Mouse (Mus musculus): ENCODE results near the gene Cep250. TPM values are rescaled to one million over a fixed set of nuclear protein-coding genes. Genes with fewer than 3 reads are reported as not detected.

The Cep250 gene
- polyA plus RNA-seq, 1 experiment from 2014 or later, result 20.5 TPM

GRCm38 (mm10) chr2:155979328-155979991 is 23.2 kb downstream of the Cep250 start:
- WGBS, result 90% methylated on average over 5 of the region's 5 CpGs
- H3K9ac ChIP-seq (ENCODE audit: low read length), result no peak overlapping the region
- no peaks in the 10 kb centered on the region for H3K27me3 ChIP-seq (ENCODE audit: control insufficient read depth, insufficient read depth, low read length)
- DNase-seq (ENCODE audit: low spot score), result no peak
- H3K9me3 ChIP-seq (ENCODE audit: control insufficient read depth, low read length), result no peaks in the 10 kb centered on the region
- no peak overlapping the region for H3K4me2 ChIP-seq (ENCODE audit: low read depth, severe bottlenecking)
- no peak overlapping the region for H3K4me3 ChIP-seq (ENCODE audit: low read depth, low read length)
- H3K36me3 ChIP-seq (ENCODE audit: control insufficient read depth, insufficient read depth, low read length), result peaks cover 40% of the 10 kb centered on the region
- no peak overlapping the region for H3K27ac ChIP-seq (replicated peaks; ENCODE audit: low read depth, low read length)
- ATAC-seq (ENCODE audit: insufficient number of reproducible peaks, low FRiP score, low TSS enrichment, low read depth), result no peak
- H3K4me1 ChIP-seq (ENCODE audit: control insufficient read depth, insufficient read depth, low read length), result no peaks in the 10 kb centered on the region

- no peak for ATAC-seq (ENCODE audit: insufficient number of reproducible peaks, low FRiP score, low TSS enrichment, low read depth)
- 87% methylated on average over 7 of the region's 7 CpGs for WGBS
- H3K4me1 ChIP-seq (ENCODE audit: control insufficient read depth, insufficient read depth, low read length), result no peaks in the 10 kb centered on the region
- no peak overlapping the region for H3K9ac ChIP-seq (ENCODE audit: low read length)
- peaks cover 46% of the 10 kb centered on the region for H3K36me3 ChIP-seq (ENCODE audit: control insufficient read depth, insufficient read depth, low read length)
- H3K4me3 ChIP-seq (ENCODE audit: low read depth, low read length), result no peak overlapping the region
- H3K27ac ChIP-seq (replicated peaks; ENCODE audit: low read depth, low read length), result no peak overlapping the region
- no peak overlapping the region for H3K4me2 ChIP-seq (ENCODE audit: low read depth, severe bottlenecking)
- DNase-seq (ENCODE audit: low spot score), result no peak
- no peaks in the 10 kb centered on the region for H3K9me3 ChIP-seq (ENCODE audit: control insufficient read depth, low read length)
- no peaks in the 10 kb centered on the region for H3K27me3 ChIP-seq (ENCODE audit: control insufficient read depth, insufficient read depth, low read length)
Observed at GRCm38 (mm10) chr2:155985776-155986175, 29.5 kb downstream of the Cep250 start.

GRCm38 (mm10) chr2:155987131-155987530 is 30.9 kb downstream of the Cep250 start:
- 97% methylated on average over 6 of the region's 6 CpGs for WGBS
- Histone ChIP-seq H3K9me3 (ENCODE audit: control insufficient read depth, low read length) (no peaks in the 10 kb centered on the region), H3K4me1 (ENCODE audit: control insufficient read depth, insufficient read depth, low read length) (no peaks in the 10 kb centered on the region), H3K27me3 (ENCODE audit: control insufficient read depth, insufficient read depth, low read length) (no peaks in the 10 kb centered on the region), H3K4me3 (ENCODE audit: low read depth, low read length) (no peak overlapping the region), H3K9ac (ENCODE audit: low read length) (no peak overlapping the region), H3K4me2 (ENCODE audit: low read depth, severe bottlenecking) (no peak overlapping the region), H3K27ac (replicated peaks; ENCODE audit: low read depth, low read length) (no peak overlapping the region), H3K36me3 (ENCODE audit: control insufficient read depth, insufficient read depth, low read length) (peaks cover 46% of the 10 kb centered on the region)
- no peak for DNase-seq (ENCODE audit: low spot score)
- ATAC-seq (ENCODE audit: insufficient number of reproducible peaks, low FRiP score, low TSS enrichment, low read depth), result no peak

GRCm38 (mm10) chr2:155989085-155989484 is 32.8 kb downstream of the Cep250 start:
- Histone ChIP-seq H3K4me2 (ENCODE audit: low read depth, severe bottlenecking) (no peak overlapping the region), H3K27me3 (ENCODE audit: control insufficient read depth, insufficient read depth, low read length) (no peaks in the 10 kb centered on the region), H3K4me1 (ENCODE audit: control insufficient read depth, insufficient read depth, low read length) (no peaks in the 10 kb centered on the region), H3K9me3 (ENCODE audit: control insufficient read depth, low read length) (no peaks in the 10 kb centered on the region), H3K27ac (replicated peaks; ENCODE audit: low read depth, low read length) (no peak overlapping the region), H3K36me3 (ENCODE audit: control insufficient read depth, insufficient read depth, low read length) (peaks cover 46% of the 10 kb centered on the region), H3K9ac (ENCODE audit: low read length) (no peak overlapping the region), H3K4me3 (ENCODE audit: low read depth, low read length) (no peak overlapping the region)
- no peak for DNase-seq (ENCODE audit: low spot score)
- ATAC-seq (ENCODE audit: insufficient number of reproducible peaks, low FRiP score, low TSS enrichment, low read depth), result no peak
- WGBS, result 82% methylated on average over 4 of the region's 4 CpGs

DNA sequence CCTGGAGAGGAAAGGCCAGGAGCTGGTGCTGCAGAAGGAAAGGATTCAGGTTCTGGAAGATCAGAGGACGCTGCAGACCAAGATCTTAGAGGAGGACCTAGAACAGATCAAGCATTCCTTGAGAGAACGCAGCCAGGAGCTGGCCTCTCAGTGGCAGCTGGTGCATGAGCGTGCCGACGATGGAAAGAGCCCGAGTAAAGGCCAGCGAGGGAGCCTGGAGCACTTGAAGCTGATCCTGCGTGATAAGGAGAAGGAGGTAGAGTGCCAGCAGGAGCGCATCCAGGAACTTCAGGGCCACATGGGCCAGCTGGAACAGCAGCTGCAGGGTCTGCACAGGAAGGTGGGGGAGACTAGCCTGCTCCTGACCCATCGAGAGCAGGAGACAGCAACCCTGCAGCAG is 34.9 kb downstream of the Cep250 start:
- no peaks in the 10 kb centered on the region for H3K9me3 ChIP-seq (ENCODE audit: control insufficient read depth, low read length)
- peaks cover 44% of the 10 kb centered on the region for H3K36me3 ChIP-seq (ENCODE audit: control insufficient read depth, insufficient read depth, low read length)
- ATAC-seq (ENCODE audit: insufficient number of reproducible peaks, low FRiP score, low TSS enrichment, low read depth), result no peak
- no peaks in the 10 kb centered on the region for H3K27me3 ChIP-seq (ENCODE audit: control insufficient read depth, insufficient read depth, low read length)
- H3K9ac ChIP-seq (ENCODE audit: low read length), result no peak overlapping the region
- no peak overlapping the region for H3K4me3 ChIP-seq (ENCODE audit: low read depth, low read length)
- H3K4me1 ChIP-seq (ENCODE audit: control insufficient read depth, insufficient read depth, low read length), result no peaks in the 10 kb centered on the region
- no peak for DNase-seq (ENCODE audit: low spot score)
- 93% methylated on average over 10 of the region's 10 CpGs for WGBS
- no peak overlapping the region for H3K27ac ChIP-seq (replicated peaks; ENCODE audit: low read depth, low read length)
- no peak overlapping the region for H3K4me2 ChIP-seq (ENCODE audit: low read depth, severe bottlenecking)

- H3K9ac ChIP-seq (ENCODE audit: low read length), result no peak overlapping the region
- no peaks in the 10 kb centered on the region for H3K27me3 ChIP-seq (ENCODE audit: control insufficient read depth, insufficient read depth, low read length)
- no peak overlapping the region for H3K4me2 ChIP-seq (ENCODE audit: low read depth, severe bottlenecking)
- H3K4me3 ChIP-seq (ENCODE audit: low read depth, low read length), result no peak overlapping the region
- peaks cover 44% of the 10 kb centered on the region for H3K36me3 ChIP-seq (ENCODE audit: control insufficient read depth, insufficient read depth, low read length)
- H3K27ac ChIP-seq (replicated peaks; ENCODE audit: low read depth, low read length), result no peak overlapping the region
- H3K9me3 ChIP-seq (ENCODE audit: control insufficient read depth, low read length), result no peaks in the 10 kb centered on the region
- DNase-seq (ENCODE audit: low spot score) (no peak), ATAC-seq (ENCODE audit: insufficient number of reproducible peaks, low FRiP score, low TSS enrichment, low read depth) (no peak)
- no peaks in the 10 kb centered on the region for H3K4me1 ChIP-seq (ENCODE audit: control insufficient read depth, insufficient read depth, low read length)
- 90% methylated on average over 14 of the region's 14 CpGs for WGBS
Observed at GRCm38 (mm10) chr2:155991863-155992321, 35.6 kb downstream of the Cep250 start.

DNA sequence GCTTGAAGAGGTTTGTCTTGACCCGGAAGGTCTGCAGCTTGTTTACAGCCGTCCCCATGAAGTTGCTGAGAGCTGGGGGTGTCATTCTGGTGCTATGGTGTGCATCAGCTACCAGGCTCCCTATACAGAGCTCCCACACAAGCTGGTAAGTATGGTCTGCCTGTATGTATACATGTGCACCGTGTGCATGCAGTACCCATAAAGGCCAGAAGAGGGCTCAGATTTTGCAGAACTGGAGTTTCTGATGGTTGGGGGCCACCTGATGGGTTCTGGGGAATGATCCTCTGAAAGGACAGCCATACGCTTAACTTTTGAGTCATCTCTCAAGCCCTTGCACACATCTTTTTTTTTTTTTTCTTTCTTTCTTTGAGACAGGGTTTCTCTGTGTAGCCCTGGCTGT is 49.1 kb downstream of the Cep250 start:
- Histone ChIP-seq H3K9ac (ENCODE audit: low read length) (no peak overlapping the region), H3K4me3 (ENCODE audit: low read depth, low read length) (no peak overlapping the region), H3K36me3 (ENCODE audit: control insufficient read depth, insufficient read depth, low read length) (peaks cover 3% of the 10 kb centered on the region; the same call in 1 of the 2 replicates), H3K4me2 (ENCODE audit: low read depth, severe bottlenecking) (no peak overlapping the region), H3K27ac (replicated peaks; ENCODE audit: low read depth, low read length) (no peak overlapping the region), H3K9me3 (ENCODE audit: control insufficient read depth, low read length) (peaks cover 2% of the 10 kb centered on the region; the same call in 1 of the 2 replicates), H3K27me3 (ENCODE audit: control insufficient read depth, insufficient read depth, low read length) (no peaks in the 10 kb centered on the region), H3K4me1 (ENCODE audit: control insufficient read depth, insufficient read depth, low read length) (peaks cover 2% of the 10 kb centered on the region; the same call in 1 of the 2 replicates)
- WGBS, result 93% methylated on average over 4 of the region's 4 CpGs
- DNase-seq (ENCODE audit: low spot score) (peak; percentile 50), ATAC-seq (ENCODE audit: insufficient number of reproducible peaks, low FRiP score, low TSS enrichment, low read depth) (no peak)

DNA sequence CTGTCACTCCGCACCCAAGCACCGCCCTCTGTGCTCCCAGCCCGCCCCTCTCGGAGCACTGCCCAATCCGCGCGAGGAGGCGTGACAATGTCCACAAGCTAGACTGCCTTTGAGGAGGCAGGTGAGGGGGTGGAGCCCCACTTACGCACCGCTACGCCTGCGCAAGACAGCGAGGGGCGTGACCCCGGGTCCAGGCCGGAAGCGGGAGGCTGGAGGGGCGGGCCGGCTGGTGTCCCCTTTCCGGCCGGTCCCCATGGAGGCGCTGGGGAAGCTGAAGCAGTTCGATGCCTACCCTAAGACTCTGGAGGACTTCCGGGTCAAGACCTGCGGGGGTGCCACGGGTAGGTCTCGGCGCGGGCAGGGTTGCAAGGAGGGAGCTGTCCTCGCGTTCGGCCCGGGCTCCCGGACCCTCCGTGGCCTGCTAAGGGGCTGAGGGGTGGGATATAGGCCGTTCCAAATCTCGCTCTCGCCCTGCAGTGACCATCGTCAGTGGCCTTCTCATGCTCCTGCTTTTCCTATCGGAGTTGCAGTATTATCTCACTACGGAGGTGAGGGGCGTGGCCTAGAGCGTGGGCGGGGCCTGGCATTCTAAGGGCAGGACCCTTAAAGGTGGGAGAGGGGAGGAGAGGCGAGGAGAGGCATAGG is 51.8 kb downstream of the Cep250 start, which contains the start of the genes 6430550D23Rik and Ergic3:
Gene 6430550D23Rik, minus strand, starts transcription at position 90 of the 645 bp plus-strand sequence.
Gene Ergic3, plus strand, starts transcription at position 158 of the 645 bp plus-strand sequence.
- Histone ChIP-seq H3K27me3 (ENCODE audit: control insufficient read depth, insufficient read depth, low read length) (no peaks in the 10 kb centered on the region), H3K4me1 (ENCODE audit: control insufficient read depth, insufficient read depth, low read length) (peaks cover 2% of the 10 kb centered on the region; the same call in 1 of the 2 replicates), H3K4me2 (ENCODE audit: low read depth, severe bottlenecking) (peak within 1 kb of the TSS; percentile 77), H3K9me3 (ENCODE audit: control insufficient read depth, low read length) (peaks cover 2% of the 10 kb centered on the region; the same call in 1 of the 2 replicates), H3K27ac (replicated peaks; ENCODE audit: low read depth, low read length) (peak within 1 kb of the TSS; percentile 16), H3K36me3 (ENCODE audit: control insufficient read depth, insufficient read depth, low read length) (peaks cover 21% of the 10 kb centered on the region), H3K4me3 (ENCODE audit: low read depth, low read length) (peak within 1 kb of the TSS; percentile 66), H3K9ac (ENCODE audit: low read length) (peak within 1 kb of the TSS; percentile 67)
- peak; percentile 99 for ATAC-seq (ENCODE audit: insufficient number of reproducible peaks, low FRiP score, low TSS enrichment, low read depth)
- DNase-seq (ENCODE audit: low spot score), result peak; percentile 98
- WGBS, result under 1% methylated on average over 45 of the region's 45 CpGs

Data from limb, embryonic 11.5 days (tissue).